Mouse (Mus musculus) neural tube, embryonic 13.5 days (tissue): ENCODE results near the gene Eml6. TPM values are rescaled to one million over a fixed set of nuclear protein-coding genes. Genes with fewer than 3 reads are reported as not detected.

ENCODE experiments used
- ATAC-seq: fragments of 200-750 bp; cut with Nextera tagmentation; 2 replicates; pipeline ENCODE4 v1.8.0; 2017; ENCODE audit warnings: low read depth, mild to moderate bottlenecking, moderate TSS enrichment, moderate library complexity
- H3K27ac ChIP-seq: fragments of 300-500 bp; sonication (generic); replicated peaks from 2 replicates; pipeline ENCODE4 v1.5.1; 2015; ENCODE audit warnings: moderate library complexity, mild to moderate bottlenecking, inconsistent platforms
- H3K27me3 ChIP-seq: fragments of 300-500 bp; sonication (generic); 2 replicates; pipeline ENCODE4 v1.6.1; 2015; ENCODE audit warnings: mild to moderate bottlenecking, inconsistent platforms
- H3K36me3 ChIP-seq: fragments of 300-500 bp; sonication (generic); 2 replicates; pipeline ENCODE4 v1.6.1; 2015; ENCODE audit warnings: mild to moderate bottlenecking, inconsistent platforms
- H3K4me1 ChIP-seq: fragments of 300-500 bp; sonication (generic); replicated peaks from 2 replicates; pipeline ENCODE4 v1.6.1; 2015; ENCODE audit warnings: inconsistent platforms
- H3K4me2 ChIP-seq: fragments of 300-500 bp; sonication (generic); 2 replicates; pipeline ENCODE4 v1.6.1; 2015; ENCODE audit warnings: inconsistent platforms, mild to moderate bottlenecking, moderate library complexity
- H3K4me3 ChIP-seq: fragments of 300-500 bp; sonication (generic); 2 replicates; pipeline ENCODE4 v1.5.1; 2015; ENCODE audit warnings: mild to moderate bottlenecking, inconsistent platforms
- H3K9ac ChIP-seq: fragments of 300-500 bp; sonication (generic); 2 replicates; pipeline ENCODE4 v1.6.1; 2015; ENCODE audit warnings: moderate library complexity, mild to moderate bottlenecking, inconsistent platforms
- H3K9me3 ChIP-seq: fragments of 300-500 bp; sonication (generic); 2 replicates; pipeline ENCODE4 v1.6.1; 2016; ENCODE audit warnings: inconsistent platforms
- WGBS: fragments of 180-500 bp; shearing (Covaris S2); methylation state at CpG from one replicate; pipeline ENCODE4 v1.1.7; 2015; 5-methylcytosine and 5-hydroxymethylcytosine counted together
- polyA plus RNA-seq: library from polyadenylated mRNA; unstranded; fragments of >200 nt; fragmentation: Nextera tagmentation; extraction: Ambion mirVana; gene quantifications from 2 replicates; pipeline ENCODE4 v1.2.1, GENCODE M21; 2015

Gene Eml6
- polyA plus RNA-seq, 1 experiment from 2014 or later, result 4.3 TPM

GRCm38 (mm10) chr11:29808173-29808980, 217.5 kb downstream of the Eml6 start:
- no peak for ATAC-seq
- H3K9me3 ChIP-seq, result no peaks in the 10 kb centered on the region
- H3K4me1 ChIP-seq, result 0 out of 2 replicates have a peak, but pooled peaks cover 4% of the 10 kb centered on the region
- H3K9ac ChIP-seq, result no peak overlapping the region
- H3K27ac ChIP-seq, result no peak overlapping the region
- no peaks in the 10 kb centered on the region for H3K27me3 ChIP-seq
- 69% methylated on average over 9 of the region's 9 CpGs for WGBS
- H3K4me3 ChIP-seq, result no peak overlapping the region
- H3K4me2 ChIP-seq, result no peak overlapping the region
- no peaks in the 10 kb centered on the region for H3K36me3 ChIP-seq

- Histone ChIP-seq H3K4me2 (no peak overlapping the region), H3K27ac (no peak overlapping the region), H3K4me1 (0 out of 2 replicates have a peak, but pooled peaks cover 4% of the 10 kb centered on the region), H3K36me3 (no peaks in the 10 kb centered on the region), H3K9me3 (no peaks in the 10 kb centered on the region), H3K9ac (no peak overlapping the region), H3K4me3 (no peak overlapping the region), H3K27me3 (no peaks in the 10 kb centered on the region)
- WGBS, result 88% methylated on average over 5 of the region's 5 CpGs
- ATAC-seq, result no peak
Observed at GRCm38 (mm10) chr11:29807325-29807724, 218.5 kb downstream of the Eml6 start.

GRCm38 (mm10) chr11:29801432-29802427, 224.1 kb downstream of the Eml6 start:
- WGBS, result 88% methylated on average over 2 of the region's 2 CpGs
- Histone ChIP-seq H3K36me3 (no peaks in the 10 kb centered on the region), H3K4me3 (no peak overlapping the region), H3K27ac (no peak overlapping the region), H3K4me1 (no peaks in the 10 kb centered on the region), H3K27me3 (no peaks in the 10 kb centered on the region), H3K9me3 (no peaks in the 10 kb centered on the region), H3K9ac (no peak overlapping the region), H3K4me2 (no peak overlapping the region)
- no peak for ATAC-seq

- Histone ChIP-seq H3K4me2 (no peak overlapping the region), H3K4me1 (no peaks in the 10 kb centered on the region), H3K9ac (no peak overlapping the region), H3K27ac (no peak overlapping the region), H3K4me3 (no peak overlapping the region), H3K36me3 (no peaks in the 10 kb centered on the region), H3K27me3 (no peaks in the 10 kb centered on the region), H3K9me3 (no peaks in the 10 kb centered on the region)
- ATAC-seq, result no peak
- 57% methylated on average over 1 of the region's 1 CpGs for WGBS
Observed at GRCm38 (mm10) chr11:29799839-29800238, 226.0 kb downstream of the Eml6 start.

GRCm38 (mm10) chr11:29795106-29795505, 230.7 kb downstream of the Eml6 start:
- no peak overlapping the region for H3K4me2 ChIP-seq
- H3K4me1 ChIP-seq, result no peaks in the 10 kb centered on the region
- WGBS, result 96% methylated on average over 6 of the region's 6 CpGs
- no peak overlapping the region for H3K4me3 ChIP-seq
- peaks cover 13% of the 10 kb centered on the region for H3K36me3 ChIP-seq
- H3K27ac ChIP-seq, result no peak overlapping the region
- H3K27me3 ChIP-seq, result no peaks in the 10 kb centered on the region
- H3K9me3 ChIP-seq, result no peaks in the 10 kb centered on the region
- no peak for ATAC-seq
- no peak overlapping the region for H3K9ac ChIP-seq

GRCm38 (mm10) chr11:29794475-29794874, 231.4 kb downstream of the Eml6 start:
- ATAC-seq, result no peak
- H3K27ac ChIP-seq, result no peak overlapping the region
- peaks cover 13% of the 10 kb centered on the region for H3K36me3 ChIP-seq

GRCm38 (mm10) chr11:29790796-29791195, 235.0 kb downstream of the Eml6 start:
- Histone ChIP-seq H3K27ac (no peak overlapping the region), H3K4me2 (no peak overlapping the region), H3K4me1 (peaks cover 8% of the 10 kb centered on the region), H3K36me3 (peaks cover 13% of the 10 kb centered on the region), H3K27me3 (no peaks in the 10 kb centered on the region), H3K9ac (no peak overlapping the region), H3K4me3 (no peak overlapping the region), H3K9me3 (no peaks in the 10 kb centered on the region)
- no peak for ATAC-seq
- 93% methylated on average over 2 of the region's 2 CpGs for WGBS

More at GRCm38 (mm10) chr11:29794475-29794874, 231.4 kb downstream of the Eml6 start:
- no peak overlapping the region for H3K9ac ChIP-seq
- no peak overlapping the region for H3K4me2 ChIP-seq
- WGBS, result 70% methylated on average over 2 of the region's 2 CpGs
- no peaks in the 10 kb centered on the region for H3K27me3 ChIP-seq
- no peaks in the 10 kb centered on the region for H3K9me3 ChIP-seq
- no peaks in the 10 kb centered on the region for H3K4me1 ChIP-seq
- no peak overlapping the region for H3K4me3 ChIP-seq

- H3K27ac ChIP-seq, result no peak overlapping the region
- H3K9me3 ChIP-seq, result no peaks in the 10 kb centered on the region
- no peaks in the 10 kb centered on the region for H3K27me3 ChIP-seq
- H3K9ac ChIP-seq, result no peak overlapping the region
- H3K4me2 ChIP-seq, result no peak overlapping the region
- no peak overlapping the region for H3K4me3 ChIP-seq
- peaks cover 13% of the 10 kb centered on the region for H3K36me3 ChIP-seq
- peak; percentile 82 for ATAC-seq
- H3K4me1 ChIP-seq, result peaks cover 8% of the 10 kb centered on the region
- WGBS, result 74% methylated on average over 6 of the region's 6 CpGs
Observed at GRCm38 (mm10) chr11:29788921-29789638, 236.8 kb downstream of the Eml6 start.

GRCm38 (mm10) chr11:29788499-29788898, 237.3 kb downstream of the Eml6 start:
- Histone ChIP-seq H3K27me3 (no peaks in the 10 kb centered on the region), H3K4me3 (no peak overlapping the region), H3K27ac (no peak overlapping the region), H3K9me3 (no peaks in the 10 kb centered on the region), H3K4me2 (no peak overlapping the region), H3K9ac (no peak overlapping the region), H3K4me1 (peaks cover 8% of the 10 kb centered on the region), H3K36me3 (peaks cover 9% of the 10 kb centered on the region; the same call in 1 of the 2 replicates)
- no peak for ATAC-seq
- WGBS, result 48% methylated on average over 1 of the region's 1 CpGs

- 32% methylated on average over 5 of the region's 5 CpGs for WGBS
- Histone ChIP-seq H3K27ac (no peak overlapping the region), H3K27me3 (no peaks in the 10 kb centered on the region), H3K4me3 (no peak overlapping the region), H3K9ac (no peak overlapping the region), H3K4me2 (no peak overlapping the region), H3K4me1 (peaks cover 8% of the 10 kb centered on the region), H3K9me3 (no peaks in the 10 kb centered on the region), H3K36me3 (0 out of 2 replicates have a peak, but pooled peaks cover 3% of the 10 kb centered on the region)
- ATAC-seq, result no peak
Observed at GRCm38 (mm10) chr11:29787473-29787872, 238.4 kb downstream of the Eml6 start.

- H3K27ac ChIP-seq, result no peak overlapping the region
- H3K9ac ChIP-seq, result no peak overlapping the region
- no peak for ATAC-seq
- H3K4me3 ChIP-seq, result no peak overlapping the region
- no peaks in the 10 kb centered on the region for H3K9me3 ChIP-seq
- 87% methylated on average over 6 of the region's 6 CpGs for WGBS
- H3K4me1 ChIP-seq, result peaks cover 8% of the 10 kb centered on the region
- H3K36me3 ChIP-seq, result no peaks in the 10 kb centered on the region
- no peak overlapping the region for H3K4me2 ChIP-seq
- H3K27me3 ChIP-seq, result no peaks in the 10 kb centered on the region
Observed at GRCm38 (mm10) chr11:29786583-29787219, 239.1 kb downstream of the Eml6 start.
